Mouse (Mus musculus): ENCODE results near the gene Med15. TPM values are rescaled to one million over a fixed set of nuclear protein-coding genes. Genes with fewer than 3 reads are reported as not detected.
A peak's percentile ranks its signal among the peaks of the same experiment; 100 is the strongest.

Gene Med15
- total and polyA plus RNA-seq, 2 experiments from 2014 or later: 39.2 to 66.1 TPM

DNA sequence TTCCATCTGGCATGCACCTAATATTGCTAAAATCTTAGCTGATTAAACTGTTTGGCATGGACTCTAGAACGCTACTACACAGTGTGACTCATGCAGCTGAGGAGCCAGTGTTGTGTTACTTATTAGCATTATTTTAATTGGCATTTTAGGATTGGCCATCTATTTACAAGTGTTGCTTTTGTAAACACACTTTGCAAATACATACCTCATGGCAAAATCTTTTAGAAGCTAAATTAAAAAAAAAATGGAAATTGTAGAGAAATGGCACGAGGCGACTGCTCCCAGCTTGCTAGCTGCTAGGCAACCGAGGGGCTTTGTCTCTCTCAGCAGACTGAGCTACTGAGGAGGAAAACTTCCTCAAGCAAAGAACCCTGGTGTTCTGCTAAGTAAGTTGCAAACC is 127.8 kb downstream of the Med15 start:
- 37% methylated on average over 4 of the region's 4 CpGs for WGBS
- ATAC-seq (no peak), DNase-seq (ENCODE audit: low spot score) (peak; percentile 32)
- H3K27ac ChIP-seq: no peak overlapping the region
- no peak overlapping the region for H3K4me2 ChIP-seq (ENCODE audit: low read depth, low read length)
- H3K4me1 ChIP-seq (ENCODE audit: insufficient read depth, low read length): no peaks in the 10 kb centered on the region
- H3K9ac ChIP-seq (replicated peaks; ENCODE audit: low read length): no peak overlapping the region
- no peak for TF ChIP-seq CTCF (IDR thresholded peaks at IDR 0.05; ENCODE audit: low read depth)
- H3K36me3 ChIP-seq (ENCODE audit: insufficient read depth, low read length): no peaks in the 10 kb centered on the region
- no peaks in the 10 kb centered on the region for H3K27me3 ChIP-seq (ENCODE audit: insufficient read depth, low read length)
- H3K4me3 ChIP-seq (ENCODE audit: low read length): no peak overlapping the region
- no peaks in the 10 kb centered on the region for H3K9me3 ChIP-seq (ENCODE audit: low read length)

Other genes with a start within 250 kb of the Med15 start
- 13.8 and 16.8 TPM in 2 replicates for gene Aifm3, start 243.3 kb downstream of the Med15 start, total RNA-seq (2014; rRNA removed)
- 15.7 and 17.4 TPM in 2 replicates for gene Aifm3, start 243.3 kb downstream of the Med15 start, polyA plus RNA-seq (2015; fragmentation: Nextera tagmentation; extraction: Ambion mirVana)
- 191 and 279 TPM in 2 replicates for gene Lztr1, start 224.2 kb downstream of the Med15 start, total RNA-seq (2014; rRNA removed)
- 82.2 and 89.8 TPM in 2 replicates for gene Lztr1, start 224.2 kb downstream of the Med15 start, polyA plus RNA-seq (2015; fragmentation: Nextera tagmentation; extraction: Ambion mirVana)
- 61.0 and 66.8 TPM in 2 replicates for gene Thap7, start 201.8 kb downstream of the Med15 start, total RNA-seq (2014; rRNA removed)
- gene Thap7, start 201.8 kb downstream of the Med15 start, polyA plus RNA-seq (2015; fragmentation: Nextera tagmentation; extraction: Ambion mirVana): 57.5 and 59.5 TPM in 2 replicates
- 2.3 and 2.4 TPM in 2 replicates for gene Lrrc74b, start 171.6 kb downstream of the Med15 start, total RNA-seq (2014; rRNA removed)
- 2.0 and 2.1 TPM in 2 replicates for gene Lrrc74b, start 171.6 kb downstream of the Med15 start, polyA plus RNA-seq (2015; fragmentation: Nextera tagmentation; extraction: Ambion mirVana)
- 3.4 and 5.1 TPM in 2 replicates for gene P2rx6, start 171.0 kb downstream of the Med15 start, total RNA-seq (2014; rRNA removed)
- gene P2rx6, start 171.0 kb downstream of the Med15 start, polyA plus RNA-seq (2015; fragmentation: Nextera tagmentation; extraction: Ambion mirVana): 2.3 and 3.0 TPM in 2 replicates
- gene Slc7a4, start 149.7 kb downstream of the Med15 start, total RNA-seq (2014; rRNA removed): 74.6 and 78.7 TPM in 2 replicates
- 42.5 and 42.8 TPM in 2 replicates for gene Slc7a4, start 149.7 kb downstream of the Med15 start, polyA plus RNA-seq (2015; fragmentation: Nextera tagmentation; extraction: Ambion mirVana)
- 62.4 and 67.4 TPM in 2 replicates for gene Smpd4, start 113.5 kb downstream of the Med15 start, total RNA-seq (2014; rRNA removed)
- 21.7 and 23.8 TPM in 2 replicates for gene Smpd4, start 113.5 kb downstream of the Med15 start, polyA plus RNA-seq (2015; fragmentation: Nextera tagmentation; extraction: Ambion mirVana)
- gene Ccdc74a, start 86.4 kb downstream of the Med15 start, total RNA-seq (2014; rRNA removed): 18.2 and 20.8 TPM in 2 replicates
- gene Ccdc74a, start 86.4 kb downstream of the Med15 start, polyA plus RNA-seq (2015; fragmentation: Nextera tagmentation; extraction: Ambion mirVana): 32.8 and 37.6 TPM in 2 replicates
- 176 and 190 TPM in 2 replicates for gene Klhl22, start 26.7 kb upstream of the Med15 start, total RNA-seq (2014; rRNA removed)
- 69.6 and 80.5 TPM in 2 replicates for gene Klhl22, start 26.7 kb upstream of the Med15 start, polyA plus RNA-seq (2015; fragmentation: Nextera tagmentation; extraction: Ambion mirVana)
- gene Scarf2, start 64.4 kb upstream of the Med15 start, total RNA-seq (2014; rRNA removed): 15.5 and 15.6 TPM in 2 replicates
- 2.0 and 2.3 TPM in 2 replicates for gene Scarf2, start 64.4 kb upstream of the Med15 start, polyA plus RNA-seq (2015; fragmentation: Nextera tagmentation; extraction: Ambion mirVana)
- gene B830017H08Rik, start 100.2 kb upstream of the Med15 start, total RNA-seq (2014; rRNA removed): 6.1 and 9.1 TPM in 2 replicates
- gene B830017H08Rik, start 100.2 kb upstream of the Med15 start, polyA plus RNA-seq (2015; fragmentation: Nextera tagmentation; extraction: Ambion mirVana): 6.3 and 6.4 TPM in 2 replicates
- 3.3 and 7.0 TPM in 2 replicates for gene Car15, start 105.5 kb upstream of the Med15 start, total RNA-seq (2014; rRNA removed)
- gene Car15, start 105.5 kb upstream of the Med15 start, polyA plus RNA-seq (2015; fragmentation: Nextera tagmentation; extraction: Ambion mirVana): 1.9 TPM in 2 replicates
- gene Gm20518, start 158.8 kb upstream of the Med15 start, total RNA-seq (2014; rRNA removed): 0.42 and 1.3 TPM in 2 replicates
- 0.11 and 0.20 TPM in 2 replicates for gene Gm20518, start 158.8 kb upstream of the Med15 start, polyA plus RNA-seq (2015; fragmentation: Nextera tagmentation; extraction: Ambion mirVana)
- gene Tssk1, start 161.3 kb upstream of the Med15 start, total RNA-seq (2014; rRNA removed): 0.29 TPM in 1 of 2 replicates, not detected in the other
- gene Tssk1, start 161.3 kb upstream of the Med15 start, polyA plus RNA-seq (2015; fragmentation: Nextera tagmentation; extraction: Ambion mirVana): 0.04 TPM in 1 of 2 replicates, not detected in the other
- gene Dgcr2, start 165.7 kb upstream of the Med15 start, total RNA-seq (2014; rRNA removed): 181 and 199 TPM in 2 replicates
- gene Dgcr2, start 165.7 kb upstream of the Med15 start, polyA plus RNA-seq (2015; fragmentation: Nextera tagmentation; extraction: Ambion mirVana): 83.0 and 88.8 TPM in 2 replicates
- not detected in 2 replicates for gene Tssk2, start 165.7 kb upstream of the Med15 start, total RNA-seq (2014; rRNA removed)
- gene Tssk2, start 165.7 kb upstream of the Med15 start, polyA plus RNA-seq (2015; fragmentation: Nextera tagmentation; extraction: Ambion mirVana): not detected in 2 replicates
- gene Ess2, start 178.5 kb upstream of the Med15 start, total RNA-seq (2014; rRNA removed): 37.7 and 46.3 TPM in 2 replicates
- 38.8 and 40.8 TPM in 2 replicates for gene Ess2, start 178.5 kb upstream of the Med15 start, polyA plus RNA-seq (2015; fragmentation: Nextera tagmentation; extraction: Ambion mirVana)
- 0.21 and 0.61 TPM in 2 replicates for gene Gsc2, start 182.2 kb upstream of the Med15 start, total RNA-seq (2014; rRNA removed)
- gene Gsc2, start 182.2 kb upstream of the Med15 start, polyA plus RNA-seq (2015; fragmentation: Nextera tagmentation; extraction: Ambion mirVana): 0.76 and 1.0 TPM in 2 replicates
- 228 and 230 TPM in 2 replicates for gene Slc25a1, start 195.3 kb upstream of the Med15 start, total RNA-seq (2014; rRNA removed)
- 150 and 151 TPM in 2 replicates for gene Slc25a1, start 195.3 kb upstream of the Med15 start, polyA plus RNA-seq (2015; fragmentation: Nextera tagmentation; extraction: Ambion mirVana)
- gene Vpreb2, start 247.5 kb upstream of the Med15 start, total RNA-seq (2014; rRNA removed): not detected in 2 replicates
- not detected in 2 replicates for gene Vpreb2, start 247.5 kb upstream of the Med15 start, polyA plus RNA-seq (2015; fragmentation: Nextera tagmentation; extraction: Ambion mirVana)